Mouse (Mus musculus) stomach, embryonic 14.5 days (tissue): ENCODE data around the gene Kmt5a. TPM values are rescaled to one million over a fixed set of nuclear protein-coding genes. Genes with fewer than 3 reads are reported as not detected.

Experiments
- ATAC-seq: fragments of 200-750 bp; cut with Nextera tagmentation; 2 replicates; pipeline ENCODE4 v1.8.0; 2017; ENCODE audit warnings: low read depth, moderate TSS enrichment; ENCODE audit not compliant: insufficient number of reproducible peaks, insufficient read depth, low FRiP score
- H3K27ac ChIP-seq: fragments of 300-500 bp; sonication (generic); 2 replicates; pipeline ENCODE4 v1.5.1; 2014; ENCODE audit warnings: mild to moderate bottlenecking, low read length, moderate library complexity, mixed read lengths
- H3K27me3 ChIP-seq: fragments of 300-500 bp; sonication (generic); 2 replicates; pipeline ENCODE4 v1.6.1; 2014; ENCODE audit warnings: low read length, control low read depth, mixed read lengths; ENCODE audit not compliant: control insufficient read depth, insufficient read depth
- H3K36me3 ChIP-seq: fragments of 300-500 bp; sonication (generic); 2 replicates; pipeline ENCODE4 v1.6.1; 2014; ENCODE audit warnings: mild to moderate bottlenecking, control low read depth, low read length, moderate library complexity, mixed read lengths; ENCODE audit not compliant: control insufficient read depth, insufficient read depth
- H3K4me1 ChIP-seq: fragments of 300-500 bp; sonication (generic); 2 replicates; pipeline ENCODE4 v1.6.1; 2014; ENCODE audit warnings: low read length, control low read depth, mixed read lengths; ENCODE audit not compliant: control insufficient read depth, insufficient read depth
- H3K4me2 ChIP-seq: fragments of 300-500 bp; sonication (generic); replicated peaks from 2 replicates; pipeline ENCODE4 v1.6.1; 2014; ENCODE audit warnings: low read depth, low read length, control low read depth
- H3K4me3 ChIP-seq: fragments of 300-500 bp; sonication (generic); 2 replicates; pipeline ENCODE4 v1.5.1; 2014; ENCODE audit warnings: low read depth, low read length, control low read depth
- H3K9ac ChIP-seq: fragments of 300-500 bp; sonication (generic); replicated peaks from 2 replicates; pipeline ENCODE4 v1.6.1; 2014; ENCODE audit warnings: low read depth, mild to moderate bottlenecking, control low read depth, low read length, moderate library complexity, mixed read lengths
- H3K9me3 ChIP-seq: fragments of 300-500 bp; sonication (generic); 2 replicates; pipeline ENCODE4 v1.6.1; 2016; ENCODE audit warnings: low read depth, low read length, control low read depth; ENCODE audit not compliant: control insufficient read depth
- WGBS: fragments of 180-500 bp; shearing (Covaris S2); extraction: QIAGEN DNeasy Blood & Tissue Kit; methylation state at CpG from one replicate; pipeline ENCODE4 v1.1.7; 2014; 5-methylcytosine and 5-hydroxymethylcytosine counted together
- polyA plus RNA-seq: library from polyadenylated mRNA; unstranded; fragments of >200 nt; fragmentation: Nextera tagmentation; extraction: Ambion mirVana; gene quantifications from 2 replicates; pipeline ENCODE4 v1.2.1, GENCODE M21; 2014

The Kmt5a gene
- polyA plus RNA-seq, 1 experiment from 2014 or later: 59.8 TPM

DNA sequence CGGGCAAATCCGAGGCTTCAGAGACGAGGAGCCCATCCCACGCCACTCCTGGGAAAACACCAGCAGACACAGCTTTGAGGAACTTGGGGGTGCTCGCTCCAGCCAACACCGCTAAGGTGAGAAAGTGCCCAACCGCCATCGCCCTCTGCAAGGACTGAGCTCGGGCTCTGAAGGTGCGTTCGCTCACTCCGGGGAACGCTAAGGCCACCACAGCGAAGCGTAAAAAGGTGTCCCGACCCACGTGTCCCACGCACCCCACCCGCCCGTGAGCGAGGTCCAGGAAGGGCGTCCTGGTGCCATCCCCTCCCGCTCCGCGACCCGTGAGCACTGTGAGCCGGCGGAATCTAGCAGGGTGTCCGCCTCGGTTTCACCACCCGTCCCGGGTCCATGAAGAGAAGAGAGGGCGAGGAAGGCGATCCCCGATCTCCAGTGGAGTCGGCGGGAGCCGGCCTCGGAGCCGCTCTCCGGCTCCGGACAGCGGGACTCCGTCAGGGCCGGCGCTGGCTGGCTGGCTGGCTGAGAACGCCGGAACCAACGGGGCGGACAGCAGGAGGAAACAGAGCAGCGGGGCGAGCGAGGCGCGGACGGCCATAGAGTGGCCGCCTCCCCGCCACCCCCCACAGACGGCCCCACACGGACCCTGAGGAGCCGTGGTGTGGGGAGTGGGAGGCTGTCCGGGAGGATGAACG lies 14.9 kb upstream of the Kmt5a start:
- peak; percentile 66 for ATAC-seq
- Histone ChIP-seq H3K36me3 (no peaks in the 10 kb centered on the region), H3K9ac (peak overlapping the region; percentile 79), H3K4me3 (peak overlapping the region; percentile 98), H3K4me2 (peak overlapping the region; percentile 87), H3K27me3 (no peaks in the 10 kb centered on the region), H3K4me1 (0 out of 2 replicates have a peak, but pooled peaks cover 9% of the 10 kb centered on the region), H3K27ac (peak overlapping the region; percentile 74; the same call in 1 of the 2 replicates), H3K9me3 (no peaks in the 10 kb centered on the region)
- under 1% methylated on average over 63 of the region's 63 CpGs for WGBS

DNA sequence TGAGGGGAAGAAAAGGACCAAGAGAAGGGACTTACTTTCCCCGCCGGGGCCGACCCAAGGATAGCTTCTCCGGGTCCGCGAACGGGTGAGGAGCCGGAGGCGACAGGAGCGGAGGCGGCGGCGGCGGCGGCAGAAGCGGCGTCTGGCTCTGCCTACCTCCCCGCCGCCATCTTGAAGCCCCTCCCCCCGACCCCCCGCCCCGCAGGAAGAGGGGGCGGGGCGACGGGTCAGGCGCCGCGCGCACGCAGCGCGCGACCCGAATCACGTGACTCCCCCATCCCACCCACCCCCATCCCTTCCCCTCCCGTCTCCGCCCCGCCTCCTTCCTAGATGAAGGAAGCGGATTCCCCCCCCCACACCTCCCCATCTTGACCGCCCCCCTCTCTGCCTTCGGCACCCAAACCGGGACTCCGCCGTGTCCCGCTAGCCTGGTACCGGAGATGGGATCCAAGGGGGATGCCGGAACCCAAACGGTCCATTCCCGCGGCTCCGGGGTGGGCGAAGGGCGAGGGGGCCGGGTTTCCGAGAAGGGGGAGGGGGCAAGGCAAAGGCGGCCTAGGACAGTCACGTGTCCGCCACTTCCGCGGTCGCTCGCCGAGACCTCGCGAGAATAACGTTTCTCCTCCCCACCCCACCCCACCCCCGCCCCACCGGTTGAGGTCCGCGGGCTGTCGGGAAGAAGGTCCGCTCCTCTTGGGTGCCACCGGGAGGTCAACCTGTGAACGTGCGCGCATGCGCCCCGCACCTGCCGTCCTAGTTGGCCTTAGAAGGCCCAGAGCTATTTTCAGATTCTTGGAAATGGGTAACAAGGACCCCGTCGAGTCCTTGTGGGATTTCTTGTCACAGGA lies 14.1 kb upstream of the Kmt5a start, which contains the start of gene Sbno1:
Sbno1 (minus strand) TSS at position 590 of the 848 bp plus-strand sequence.
- peak; percentile 92 for ATAC-seq
- Histone ChIP-seq H3K9ac (peak within 1 kb of the TSS; percentile 79), H3K4me1 (0 out of 2 replicates have a peak, but pooled peaks cover 9% of the 10 kb centered on the region), H3K9me3 (no peaks in the 10 kb centered on the region), H3K27ac (peak within 1 kb of the TSS; percentile 86; the same call in 1 of the 2 replicates), H3K4me3 (peak within 1 kb of the TSS; percentile 98), H3K36me3 (no peaks in the 10 kb centered on the region), H3K4me2 (peak within 1 kb of the TSS; percentile 87), H3K27me3 (no peaks in the 10 kb centered on the region)
- 1% methylated on average over 54 of the region's 81 CpGs for WGBS

DNA sequence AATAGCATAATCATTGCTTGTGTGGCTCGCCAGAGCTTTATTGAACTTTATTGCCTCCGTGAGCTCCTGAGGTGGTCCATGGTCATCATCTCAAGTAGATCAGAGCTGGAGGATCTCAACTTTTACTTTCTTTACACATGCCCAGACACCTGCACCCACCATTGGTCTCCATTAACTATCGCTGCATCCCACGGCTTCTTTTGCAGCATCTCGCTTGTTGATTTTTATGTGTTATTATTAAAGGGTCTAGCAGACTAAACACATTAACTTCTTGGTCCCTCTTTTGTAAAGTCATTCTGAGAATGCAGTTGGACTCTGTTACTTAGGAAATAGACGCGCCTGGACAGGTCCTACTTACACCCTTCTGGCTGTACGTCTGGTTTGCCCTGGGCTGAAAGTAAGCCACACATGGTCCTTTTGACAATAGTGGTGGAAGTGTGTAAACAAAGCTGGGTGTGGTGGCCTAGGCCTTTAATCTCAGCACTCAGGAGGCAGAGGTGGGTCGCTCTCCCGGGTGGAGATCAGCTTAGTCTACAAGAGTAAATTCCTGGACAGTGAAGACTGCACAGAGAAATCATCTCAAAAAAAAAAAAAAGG lies 13.2 kb upstream of the Kmt5a start:
- no peaks in the 10 kb centered on the region for H3K9me3 ChIP-seq

DNA sequence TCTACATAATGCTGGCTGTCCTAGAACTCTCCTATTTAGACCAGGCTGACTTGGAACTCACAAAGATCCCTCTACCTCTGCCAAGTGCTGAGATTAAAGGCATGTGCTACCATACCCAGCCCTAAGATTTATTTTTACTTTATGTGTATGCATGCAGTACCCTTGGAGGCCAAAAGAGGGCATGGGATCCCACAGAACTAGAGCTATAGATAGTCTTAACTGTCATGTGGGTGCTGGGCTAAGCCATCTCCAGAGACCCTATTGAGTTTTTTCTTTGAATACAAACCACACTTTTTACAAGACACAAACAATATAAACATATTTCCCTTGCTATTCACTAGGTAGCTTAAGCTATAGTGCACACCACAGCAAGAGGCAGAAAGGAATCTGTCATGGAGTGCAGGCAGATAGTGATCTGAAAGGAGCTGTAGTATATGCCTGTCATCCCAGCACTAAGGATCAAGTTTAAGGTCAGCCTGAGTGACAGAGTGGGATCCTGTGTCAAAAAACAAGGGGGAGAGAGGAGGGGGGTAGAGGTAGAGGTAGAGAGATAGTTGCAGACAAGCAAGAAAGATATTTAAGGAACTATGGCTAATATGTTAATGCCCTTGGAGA lies 7.2 kb upstream of the Kmt5a start:
- no peak overlapping the region for H3K4me2 ChIP-seq
- H3K36me3 ChIP-seq: no peaks in the 10 kb centered on the region

More for the DNA sequence above, 13.2 kb upstream of the Kmt5a start:
- ATAC-seq: no peak
- peak overlapping the region; percentile 72; the same call in 1 of the 2 replicates for H3K27ac ChIP-seq
- H3K9ac ChIP-seq: no peak overlapping the region
- peak overlapping the region; percentile 40 for H3K4me2 ChIP-seq
- no peaks in the 10 kb centered on the region for H3K36me3 ChIP-seq
- peak overlapping the region; percentile 98; the same call in 1 of the 2 replicates for H3K4me3 ChIP-seq
- H3K27me3 ChIP-seq: no peaks in the 10 kb centered on the region
- 0 out of 2 replicates have a peak, but pooled peaks cover 9% of the 10 kb centered on the region for H3K4me1 ChIP-seq
- WGBS: 81% methylated on average over 10 of the region's 10 CpGs

GRCm38 (mm10) chr5:124433048-124433447 lies 6.7 kb upstream of the Kmt5a start:
- no peak overlapping the region for H3K9ac ChIP-seq
- H3K36me3 ChIP-seq: no peaks in the 10 kb centered on the region
- H3K9me3 ChIP-seq: no peaks in the 10 kb centered on the region
- no peak for ATAC-seq
- H3K27ac ChIP-seq: no peak overlapping the region
- no peaks in the 10 kb centered on the region for H3K27me3 ChIP-seq
- H3K4me2 ChIP-seq: no peak overlapping the region
- no peaks in the 10 kb centered on the region for H3K4me1 ChIP-seq
- H3K4me3 ChIP-seq: no peak overlapping the region
- WGBS: 62% methylated on average over 2 of the region's 2 CpGs

More for the DNA sequence above, 7.2 kb upstream of the Kmt5a start:
- Histone ChIP-seq H3K27me3 (no peaks in the 10 kb centered on the region), H3K4me3 (no peak overlapping the region), H3K27ac (no peak overlapping the region), H3K9me3 (no peaks in the 10 kb centered on the region), H3K9ac (no peak overlapping the region), H3K4me1 (no peaks in the 10 kb centered on the region)
- peak; percentile 71; the same call in 1 of the 2 replicates for ATAC-seq

GRCm38 (mm10) chr5:124438229-124438628 lies 1.5 kb upstream of the Kmt5a start:
- 86% methylated on average over 5 of the region's 5 CpGs for WGBS
- H3K4me2 ChIP-seq: no peak overlapping the region

GRCm38 (mm10) chr5:124438746-124439145 lies 984 bp upstream of the Kmt5a start:
- H3K4me2 ChIP-seq: peak overlapping the region; percentile 96
- no peak for ATAC-seq
- no peaks in the 10 kb centered on the region for H3K4me1 ChIP-seq
- 60% methylated on average over 5 of the region's 5 CpGs for WGBS
- H3K36me3 ChIP-seq: no peaks in the 10 kb centered on the region
- H3K27ac ChIP-seq: peak overlapping the region; percentile 71
- H3K4me3 ChIP-seq: no peak overlapping the region
- no peak overlapping the region for H3K9ac ChIP-seq
- no peaks in the 10 kb centered on the region for H3K9me3 ChIP-seq
- no peaks in the 10 kb centered on the region for H3K27me3 ChIP-seq

More at GRCm38 (mm10) chr5:124438229-124438628, 1.5 kb upstream of the Kmt5a start:
- Histone ChIP-seq H3K9me3 (no peaks in the 10 kb centered on the region), H3K4me3 (no peak overlapping the region), H3K9ac (no peak overlapping the region), H3K27ac (no peak overlapping the region), H3K4me1 (no peaks in the 10 kb centered on the region), H3K36me3 (no peaks in the 10 kb centered on the region), H3K27me3 (no peaks in the 10 kb centered on the region)
- no peak for ATAC-seq
